ENCODE assay signal across 9 mouse cellular contexts in the genomic region with DNA sequence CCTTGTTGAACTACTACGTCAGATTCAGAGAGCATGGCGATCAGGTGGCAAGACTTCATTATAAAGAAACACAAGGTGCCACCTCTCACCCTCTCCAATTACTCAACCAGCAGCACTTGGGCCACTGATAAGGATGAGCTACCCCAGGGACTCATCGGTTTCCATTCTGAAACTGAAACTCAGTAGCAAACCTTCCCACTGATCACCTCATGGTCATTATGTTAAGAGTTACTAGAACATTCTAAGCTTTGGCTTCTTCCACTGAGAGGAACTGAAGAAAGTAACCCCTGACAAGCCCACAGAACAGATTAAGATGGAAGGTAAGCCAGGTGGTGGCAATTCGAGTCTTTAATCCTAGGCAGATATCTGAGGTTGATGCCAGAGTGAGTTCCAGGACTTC. TPM values are rescaled to one million over a fixed set of nuclear protein-coding genes. Genes with fewer than 3 reads are reported as not detected.
A peak's percentile ranks its signal among the peaks of the same experiment; 100 is the strongest.
DNase-seq lines count a peak whose midpoint lies in the region; ATAC-seq and TF ChIP-seq lines count a peak whose summit lies in the region.
"Had no signal": no experiment of that assay in that cellular context is flagged by ENCODE, and none has a peak within 500 bp of the region (broad histone marks: within the 10 kb centered on the region; RNA-seq: fewer than 3 reads in every experiment).

No protein-coding gene starts in this region.

- peaks cover 60% of the 10 kb centered on the region for H3K79me2 ChIP-seq in myocyte (ENCODE audit: control insufficient read depth, insufficient read depth)

- H3ac ChIP-seq in myocyte (ENCODE audit: control insufficient read depth, insufficient read length), result no peak overlapping the region

- H3K4me1 ChIP-seq in kidney, postnatal 0 days (replicated peaks; ENCODE audit: insufficient read depth, low read length), result peaks cover 10% of the 10 kb centered on the region
- peaks cover 20% of the 10 kb centered on the region for H3K4me1 ChIP-seq in embryonic facial prominence, embryonic 15.5 days
- peaks cover 18% of the 10 kb centered on the region for H3K4me1 ChIP-seq in intestine, embryonic 14.5 days (replicated peaks; ENCODE audit: control insufficient read depth, insufficient read depth, low read length)

- TF ChIP-seq CTCF in kidney, postnatal 0 days (IDR thresholded peaks at IDR 0.05; ENCODE audit: low read depth), result no peak

- H3K9ac ChIP-seq in kidney, postnatal 0 days (ENCODE audit: low read depth, low read length), result no peak overlapping the region
- H3K9ac ChIP-seq in embryonic facial prominence, embryonic 15.5 days, result no peak overlapping the region
- H3K9ac ChIP-seq in intestine, embryonic 14.5 days (ENCODE audit: low read length), result no peak overlapping the region

- DNase-seq in kidney, postnatal 0 days (ENCODE audit: low spot score), result no peak
- no peak for DNase-seq in kidney, postnatal 10 days
- no peak for DNase-seq in intestine, embryonic 14.5 days (ENCODE audit: low spot score)
- no peak for DNase-seq in layer of hippocampus, adult 18-20 months (ENCODE audit: low spot score in 2 of 2)
- DNase-seq in cerebellum, postnatal 10 days, result no peak
- no peak for DNase-seq in urinary bladder, postnatal 10 days (ENCODE audit: low spot score)
- DNase-seq: cerebellum, postnatal 36 days had no signal

- ATAC-seq in kidney, postnatal 0 days (replicated peaks; ENCODE audit: low FRiP score, low read depth), result no peak
- ATAC-seq in embryonic facial prominence, embryonic 15.5 days (ENCODE audit: insufficient number of reproducible peaks, low FRiP score, low TSS enrichment, low read depth), result no peak
- no peak for ATAC-seq in intestine, embryonic 14.5 days (replicated peaks; ENCODE audit: low FRiP score, low TSS enrichment, low read depth)

- H3K27me3 ChIP-seq in kidney, postnatal 0 days (ENCODE audit: insufficient read depth, low read length), result no peaks in the 10 kb centered on the region
- H3K27me3 ChIP-seq in embryonic facial prominence, embryonic 15.5 days, result no peaks in the 10 kb centered on the region
- H3K27me3 ChIP-seq in intestine, embryonic 14.5 days (replicated peaks; ENCODE audit: control insufficient read depth, insufficient read depth, low read length), result no peaks in the 10 kb centered on the region
- no peaks in the 10 kb centered on the region for H3K27me3 ChIP-seq in myocyte (ENCODE audit: control insufficient read depth, insufficient read depth, insufficient read length)

- 0 out of 2 replicates have a peak overlapping the region, but pooled peaks have one; percentile 62 for H3K4me3 ChIP-seq in kidney, postnatal 0 days (replicated peaks; ENCODE audit: low read depth, low read length)
- peak overlapping the region; percentile 99; the same call in 1 of the 2 replicates for H3K4me3 ChIP-seq in embryonic facial prominence, embryonic 15.5 days (replicated peaks)
- no peak overlapping the region for H3K4me3 ChIP-seq in intestine, embryonic 14.5 days (ENCODE audit: low read depth, low read length)
- peak overlapping the region; percentile 98 for H3K4me3 ChIP-seq in myocyte

- H3K9me3 ChIP-seq in kidney, postnatal 0 days (replicated peaks; ENCODE audit: low read length), result no peaks in the 10 kb centered on the region
- no peaks in the 10 kb centered on the region for H3K9me3 ChIP-seq in embryonic facial prominence, embryonic 15.5 days (replicated peaks)
- H3K9me3 ChIP-seq in intestine, embryonic 14.5 days (ENCODE audit: control insufficient read depth, low read length), result no peaks in the 10 kb centered on the region

- H3K36me3 ChIP-seq in kidney, postnatal 0 days (ENCODE audit: insufficient read depth, low read length), result no peaks in the 10 kb centered on the region
- no peaks in the 10 kb centered on the region for H3K36me3 ChIP-seq in embryonic facial prominence, embryonic 15.5 days
- H3K36me3 ChIP-seq in intestine, embryonic 14.5 days (ENCODE audit: control insufficient read depth, insufficient read depth, low read length), result no peaks in the 10 kb centered on the region
- H3K36me3 ChIP-seq in myocyte (ENCODE audit: control insufficient read depth, insufficient read depth), result no peaks in the 10 kb centered on the region

- peak overlapping the region; percentile 90 for H3K4me2 ChIP-seq in kidney, postnatal 0 days (ENCODE audit: low read length)
- peak overlapping the region; percentile 91; the same call in 1 of the 2 replicates for H3K4me2 ChIP-seq in embryonic facial prominence, embryonic 15.5 days (replicated peaks)
- peak overlapping the region; percentile 73 for H3K4me2 ChIP-seq in intestine, embryonic 14.5 days (ENCODE audit: low read length)
- peak overlapping the region; percentile 90 for H3K4me2 ChIP-seq in myocyte (ENCODE audit: low read depth)

- no peak for TF ChIP-seq POLR2A in myocyte (IDR thresholded peaks at IDR 0.05; ENCODE audit: insufficient read length, low read depth)

- no peak overlapping the region for H3K27ac ChIP-seq in kidney, postnatal 0 days
- no peak overlapping the region for H3K27ac ChIP-seq in embryonic facial prominence, embryonic 15.5 days (replicated peaks)
- no peak overlapping the region for H3K27ac ChIP-seq in intestine, embryonic 14.5 days (ENCODE audit: low read depth)

- WGBS in kidney, postnatal 0 days, result 89% methylated on average over 4 of the region's 4 CpGs
- WGBS in embryonic facial prominence, embryonic 15.5 days, result 90% methylated on average over 4 of the region's 4 CpGs
- 88% methylated on average over 4 of the region's 4 CpGs for WGBS in intestine, embryonic 14.5 days

TF ChIP-seq in myocyte, 11 proteins besides CTCF, POLR2A, EP300 and RAD21:
- no peak for TF ChIP-seq REST (IDR thresholded peaks at IDR 0.05; ENCODE audit: insufficient read depth, insufficient read length)
- TF ChIP-seq E2F4 (IDR thresholded peaks at IDR 0.05; ENCODE audit: insufficient read depth), result no peak
- TF ChIP-seq MYOD1 (IDR thresholded peaks at IDR 0.05; ENCODE audit: control insufficient read depth in 1 of 3, insufficient read length in 2 of 3, low read depth in 2 of 3), result no peak
- TF ChIP-seq SRF (IDR thresholded peaks at IDR 0.05; ENCODE audit: control insufficient read depth, insufficient read length, low read depth), result no peak
- TF ChIP-seq TCF12 (IDR thresholded peaks at IDR 0.05; ENCODE audit: insufficient read depth, poor library complexity, severe bottlenecking), result no peak
- no peak for TF ChIP-seq MAX (IDR thresholded peaks at IDR 0.05; ENCODE audit: low read depth)
- TF ChIP-seq TCF3 (IDR thresholded peaks at IDR 0.05; ENCODE audit: insufficient read length, low read depth), result no peak
- no peak for TF ChIP-seq POLR2AphosphoS2 (IDR thresholded peaks at IDR 0.05; ENCODE audit: insufficient read length, low read depth)
- TF ChIP-seq MYOG (IDR thresholded peaks at IDR 0.05; ENCODE audit: control insufficient read depth in 1 of 3, insufficient read depth in 1 of 3, insufficient read length in 2 of 3, low read depth in 2 of 3), result no peak
- no peak for TF ChIP-seq CEBPB (IDR thresholded peaks at IDR 0.05; ENCODE audit: insufficient read depth, poor library complexity, severe bottlenecking)
- TF ChIP-seq USF1 (IDR thresholded peaks at IDR 0.05; ENCODE audit: low read depth), result no peak

RNA-seq across cellular contexts. Expression of gene A730071L15Rik, which starts 1.4 kb away (rescaled TPM):
- 0.53 and 0.84 TPM in 2 replicates for polyA plus RNA-seq in kidney, postnatal 0 days (2015; fragmentation: Nextera tagmentation; extraction: Ambion mirVana)
- 0.43 TPM in 2 replicates for polyA plus RNA-seq in embryonic facial prominence, embryonic 15.5 days (2015; fragmentation: Nextera tagmentation; extraction: Ambion mirVana)
- 0.50 and 0.54 TPM in 2 replicates for polyA plus RNA-seq in intestine, embryonic 14.5 days (2014; fragmentation: Nextera tagmentation; extraction: Ambion mirVana)
- polyA plus RNA-seq in myocyte (2012; fragmentation: generic; extraction: Trizol), result 0.07 TPM
- total RNA-seq in layer of hippocampus, adult 18-20 months (2021), result not detected

RNA-seq across cellular contexts. Expression of gene Nudcd3, which starts 1.8 kb away (rescaled TPM):
- polyA plus RNA-seq in kidney, postnatal 0 days (2015; fragmentation: Nextera tagmentation; extraction: Ambion mirVana), result 28.1 and 29.1 TPM in 2 replicates
- polyA plus RNA-seq in embryonic facial prominence, embryonic 15.5 days (2015; fragmentation: Nextera tagmentation; extraction: Ambion mirVana), result 39.7 and 41.3 TPM in 2 replicates
- polyA plus RNA-seq in intestine, embryonic 14.5 days (2014; fragmentation: Nextera tagmentation; extraction: Ambion mirVana), result 37.8 and 43.3 TPM in 2 replicates
- 67.1 TPM for polyA plus RNA-seq in myocyte (2012; fragmentation: generic; extraction: Trizol)
- 100 to 1,000 TPM; 118 to 121 TPM for total RNA-seq in layer of hippocampus, adult 18-20 months (2021)

RNA-seq across cellular contexts. Expression of gene Npc1l1, which starts 31.5 kb away (rescaled TPM):
- 0.10 and 0.11 TPM in 2 replicates for polyA plus RNA-seq in kidney, postnatal 0 days (2015; fragmentation: Nextera tagmentation; extraction: Ambion mirVana)
- 0.04 and 0.14 TPM in 2 replicates for polyA plus RNA-seq in embryonic facial prominence, embryonic 15.5 days (2015; fragmentation: Nextera tagmentation; extraction: Ambion mirVana)
- polyA plus RNA-seq in intestine, embryonic 14.5 days (2014; fragmentation: Nextera tagmentation; extraction: Ambion mirVana), result 1.1 and 1.3 TPM in 2 replicates
- 0.07 TPM for polyA plus RNA-seq in myocyte (2012; fragmentation: generic; extraction: Trizol)
- under 1 TPM; 0.20 to 0.32 TPM for total RNA-seq in layer of hippocampus, adult 18-20 months (2021)
